Mouse (Mus musculus) CD4-positive, CD25-positive, alpha-beta regulatory T cell, adult 9 weeks (primary cell): ENCODE measurements around the gene Gm595. TPM values are rescaled to one million over a fixed set of nuclear protein-coding genes. Genes with fewer than 3 reads are reported as not detected.

Experiments used
- polyA plus RNA-seq: library from polyadenylated mRNA; unstranded; fragments of 100-300 nt; shearing (Covaris generic); gene quantifications from one replicate; pipeline ENCODE4 v1.2.1, GENCODE M21; 2017

Gene Gm595
- not detected for polyA plus RNA-seq

GRCm38 (mm10) chrX:48877613-48878012 is at the start of gene Gm595:
TSS of gene Gm595 (minus strand) at chrX:48877713.

Other genes starting within 250 kb of the Gm595 start
- gene Gpr119, start 203.2 kb downstream of the Gm595 start, polyA plus RNA-seq: not detected
- gene Rbmx2, start 182.7 kb downstream of the Gm595 start, polyA plus RNA-seq: 24.5 TPM